Mouse (Mus musculus) central nervous system, embryonic 11.5 days (tissue): ENCODE data around the gene Nras. TPM values are rescaled to one million over a fixed set of nuclear protein-coding genes. Genes with fewer than 3 reads are reported as not detected.

Experiments
- polyA plus RNA-seq: library from polyadenylated mRNA; depleted of rRNA; stranded (reverse); fragments of >200 nt; gene quantifications from 2 replicates; pipeline ENCODE4 v1.2.3, GENCODE M21; 2012; rRNA removed

The Nras gene
- 113 and 140 TPM in 2 replicates for polyA plus RNA-seq

GRCm38 (mm10) chr3:103058207-103059157, at the start of gene Nras:
TSS of gene Nras (plus strand) at chr3:103058285.

GRCm38 (mm10) chr3:103020249-103020942, 37.7 kb upstream of the Nras start, which contains the start of gene Csde1:
TSS of gene Csde1 (plus strand) at chr3:103020426.

GRCm38 (mm10) chr3:103073771-103074170, 15.7 kb downstream of the Nras start, which contains the start of gene Ampd1:
TSS of gene Ampd1 (plus strand) at chr3:103074014.

GRCm38 (mm10) chr3:103102454-103103390, 44.6 kb downstream of the Nras start, which contains the start of gene Dennd2c:
TSS of gene Dennd2c (plus strand) at chr3:103102604.

Other genes with a start within 250 kb of the Nras start
- 0.08 TPM in 1 of 2 replicates, not detected in the other for gene Sycp1, start 122.2 kb upstream of the Nras start, polyA plus RNA-seq
- 2.4 and 2.5 TPM in 2 replicates for gene Nr1h5, start 94.2 kb upstream of the Nras start, polyA plus RNA-seq
- gene Sike1, start 62.6 kb upstream of the Nras start, polyA plus RNA-seq = 44.9 and 57.5 TPM in 2 replicates
- gene Csde1, start 37.9 kb upstream of the Nras start, polyA plus RNA-seq = 160 and 183 TPM in 2 replicates
- 0.12 and 1.6 TPM in 2 replicates for gene Ampd1, start 15.7 kb downstream of the Nras start, polyA plus RNA-seq
- gene Dennd2c, start 44.3 kb downstream of the Nras start, polyA plus RNA-seq = 2.1 and 3.2 TPM in 2 replicates
- gene Bcas2, start 113.4 kb downstream of the Nras start, polyA plus RNA-seq = 179 and 182 TPM in 2 replicates
- 18.1 and 30.2 TPM in 2 replicates for gene Trim33, start 221.0 kb downstream of the Nras start, polyA plus RNA-seq